Comparison of ENCODE assay signal across 7 mouse cellular contexts in genomic region chr3:79813814-79814490, GRCm38 (mm10). TPM values are rescaled to one million over a fixed set of nuclear protein-coding genes. Genes with fewer than 3 reads are reported as not detected.
DNase-seq lines count a peak whose midpoint lies in the region; ATAC-seq and TF ChIP-seq lines count a peak whose summit lies in the region.

No protein-coding gene starts in this region.

- peak; percentile 34 for DNase-seq in T-cell, adult 2 months (ENCODE audit: low spot score)
- peak; percentile 78 for DNase-seq in cerebellum, adult 9-11 months
- peak; percentile 67 to 76 for DNase-seq in frontal cortex, postnatal 10 days (ENCODE audit: low spot score in 2 of 2)
- peak; percentile 53 to 89 for DNase-seq in left cerebral cortex, adult 9 months (ENCODE audit: low spot score in 2 of 2)
- DNase-seq in midbrain, embryonic 10.5 days (ENCODE audit: low spot score): peak; percentile 78

- whole genome bisulfite sequencing in midbrain, embryonic 10.5 days: 32% methylated on average over 19 of the region's 19 CpGs
- WGBS in small intestine, adult 2 months: 39% methylated on average over 19 of the region's 19 CpGs

- no peak overlapping the region for H3K4me3 ChIP-seq in midbrain, embryonic 10.5 days
- no peak overlapping the region for H3K4me3 ChIP-seq in small intestine, adult 2 months (ENCODE audit: low read depth, low read length)

- H3K4me1 ChIP-seq in midbrain, embryonic 10.5 days: no peaks in the 10 kb centered on the region
- no peaks in the 10 kb centered on the region for H3K4me1 ChIP-seq in small intestine, adult 2 months (ENCODE audit: control insufficient read depth, insufficient read depth, insufficient read length, low read length)

- TF ChIP-seq CTCF in small intestine, adult 2 months (IDR thresholded peaks at IDR 0.05; ENCODE audit: extremely low read depth, insufficient read length, insufficient replicate concordance, low read depth, low read length): peak; percentile 83

- H3K27ac ChIP-seq in midbrain, embryonic 10.5 days (replicated peaks): no peak overlapping the region
- no peak overlapping the region for H3K27ac ChIP-seq in small intestine, adult 2 months (ENCODE audit: insufficient read depth, low read depth, low read length)

- ATAC-seq in inflammation-experienced regulatory T-cells, adult 6 months: peak; percentile 79

- H3K27me3 ChIP-seq in midbrain, embryonic 10.5 days (ENCODE audit: low read depth, poor library complexity, severe bottlenecking): no peaks in the 10 kb centered on the region
- no peaks in the 10 kb centered on the region for H3K27me3 ChIP-seq in small intestine, adult 2 months (ENCODE audit: control insufficient read depth, insufficient read depth, low read length)

- no peaks in the 10 kb centered on the region for H3K36me3 ChIP-seq in midbrain, embryonic 10.5 days
- peaks cover 10% of the 10 kb centered on the region for H3K36me3 ChIP-seq in small intestine, adult 2 months (ENCODE audit: control insufficient read depth, insufficient read depth, low read length)

- TF ChIP-seq POLR2A in small intestine, adult 2 months (IDR thresholded peaks at IDR 0.05; ENCODE audit: low read depth, low read length): no peak

- H3K9me3 ChIP-seq in midbrain, embryonic 10.5 days (replicated peaks): no peaks in the 10 kb centered on the region

RNA-seq across cellular contexts. Expression of gene Tmem144, which starts 38.6 kb away (rescaled TPM):
- polyA plus RNA-seq in inflammation-experienced regulatory T-cells, adult 6 months (2017; shearing (Covaris generic)): under 1 TPM in 2 of 3 experiments, not detected in 1; 0.50 to 0.83 TPM
- 2.6 and 2.7 TPM in 2 replicates for polyA plus RNA-seq in midbrain, embryonic 10.5 days (2016; fragmentation: Nextera tagmentation; extraction: Ambion mirVana)
- polyA plus RNA-seq in small intestine, adult 2 months (2012; rRNA removed): 0.88 and 7.7 TPM in 2 replicates
